Mouse (Mus musculus) sigmoid colon, adult 10 weeks (tissue): Measurements from ENCODE around the gene Smlr1. TPM values are rescaled to one million over a fixed set of nuclear protein-coding genes. Genes with fewer than 3 reads are reported as not detected.

Experiments used
- polyA plus RNA-seq: library from polyadenylated mRNA; stranded (reverse); fragments of 350-450 nt; fragmentation: Illumina TruSeq; extraction: RNeasy Lipid Tissue Mini Kit (QIAGEN cat#74804); gene quantifications from one replicate; pipeline ENCODE4 v1.2.3, GENCODE M21; 2014; ENCODE audit warnings: low read depth, low replicate concordance

Gene Smlr1
- not detected for polyA plus RNA-seq

GRCm38 (mm10) chr10:25535891-25536331 lies at the start of gene Smlr1:
Gene Smlr1 (minus strand): TSS chr10:25536267.

Other genes starting within 250 kb of the Smlr1 start
- 278 TPM for gene Akap7, start 228.4 kb downstream of the Smlr1 start, polyA plus RNA-seq
- 69.9 TPM for gene Epb41l2, start 176.5 kb downstream of the Smlr1 start, polyA plus RNA-seq